Mouse (Mus musculus): Measurements from ENCODE around the gene Sppl2b. TPM values are rescaled to one million over a fixed set of nuclear protein-coding genes. Genes with fewer than 3 reads are reported as not detected.
A peak's percentile ranks its signal among the peaks of the same experiment; 100 is the strongest.
"Not testable (repeated sequence)": the region's sequence is repeated elsewhere in the genome, so short reads cannot be mapped to it uniquely, and the experiment has no call there.

Sppl2b gene
- polyA plus RNA-seq, 1 experiment from 2014 or later, result 31.9 TPM

DNA sequence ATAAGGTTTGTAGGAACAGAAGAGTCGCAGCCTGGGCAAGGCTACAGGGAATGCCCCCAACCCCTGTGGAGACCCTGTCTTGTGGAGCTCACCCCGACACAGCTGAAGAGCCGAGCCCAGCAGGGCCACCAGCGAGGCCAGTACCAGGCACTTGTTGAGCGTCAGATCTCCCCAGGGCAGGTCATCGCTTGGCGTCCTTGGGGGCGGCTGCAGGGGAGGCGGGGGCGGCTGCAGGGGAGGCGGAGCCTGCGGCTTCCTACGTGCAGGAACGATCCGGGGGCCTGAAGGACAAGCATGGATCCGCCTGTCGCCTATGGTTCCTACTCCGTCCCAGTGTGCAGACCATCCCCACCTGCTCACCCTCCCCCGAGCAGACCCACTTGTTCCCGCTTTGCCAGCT lies 45.0 kb upstream of the Sppl2b start:
- no peak for ATAC-seq (ENCODE audit: insufficient number of reproducible peaks, insufficient read depth, low FRiP score, low read depth)
- Histone ChIP-seq H3K9ac (replicated peaks; ENCODE audit: low read depth, low read length) (no peak overlapping the region), H3K4me3 (ENCODE audit: low read depth, low read length) (no peak overlapping the region), H3K36me3 (ENCODE audit: control insufficient read depth, insufficient read depth, low read length) (no peaks in the 10 kb centered on the region; the same call in 1 of the 2 replicates), H3K4me1 (ENCODE audit: control insufficient read depth, insufficient read depth, low read length) (peaks cover 29% of the 10 kb centered on the region), H3K27me3 (ENCODE audit: control insufficient read depth, insufficient read depth, low read length) (no peaks in the 10 kb centered on the region), H3K27ac (ENCODE audit: low read length) (no peak overlapping the region), H3K4me2 (replicated peaks; ENCODE audit: low read depth, low read length) (peak overlapping the region; percentile 17; the same call in 1 of the 2 replicates), H3K9me3 (ENCODE audit: control insufficient read depth, low read depth, low read length) (no peaks in the 10 kb centered on the region)
- 9% methylated on average over 20 of the region's 20 CpGs for WGBS

DNA sequence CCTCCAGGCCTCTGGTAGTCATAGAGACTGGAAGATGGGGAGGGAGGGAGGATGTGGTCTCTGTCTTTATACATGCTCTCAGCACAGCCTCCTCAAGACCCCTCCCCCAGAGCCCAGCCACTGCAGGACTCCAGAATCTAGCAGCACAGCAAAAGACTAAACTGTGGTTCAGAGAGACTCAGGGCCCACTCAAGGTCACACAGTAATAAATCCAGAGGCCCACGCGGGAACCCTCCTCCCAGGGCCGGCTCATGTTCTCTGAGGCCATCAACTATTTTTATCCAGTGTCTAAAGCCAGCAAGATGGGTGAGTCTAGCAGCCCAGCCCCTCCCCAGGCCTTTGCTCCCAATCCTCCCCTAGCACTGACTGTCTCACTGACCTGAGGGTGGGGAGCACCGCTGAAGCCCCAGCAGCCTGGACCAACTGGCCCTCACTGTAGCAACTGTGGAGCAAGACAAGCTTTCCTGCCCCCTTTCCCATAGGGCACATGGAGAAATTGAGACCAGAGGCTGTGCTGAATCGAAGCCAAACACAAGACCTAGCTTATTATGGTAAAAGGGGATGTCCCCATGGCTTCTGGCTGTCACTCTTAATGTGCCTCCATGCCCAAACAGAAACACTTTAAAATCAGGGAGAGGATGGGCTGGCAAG lies 42.6 kb upstream of the Sppl2b start:
- ATAC-seq (ENCODE audit: insufficient number of reproducible peaks, insufficient read depth, low FRiP score, low read depth), result no peak

DNA sequence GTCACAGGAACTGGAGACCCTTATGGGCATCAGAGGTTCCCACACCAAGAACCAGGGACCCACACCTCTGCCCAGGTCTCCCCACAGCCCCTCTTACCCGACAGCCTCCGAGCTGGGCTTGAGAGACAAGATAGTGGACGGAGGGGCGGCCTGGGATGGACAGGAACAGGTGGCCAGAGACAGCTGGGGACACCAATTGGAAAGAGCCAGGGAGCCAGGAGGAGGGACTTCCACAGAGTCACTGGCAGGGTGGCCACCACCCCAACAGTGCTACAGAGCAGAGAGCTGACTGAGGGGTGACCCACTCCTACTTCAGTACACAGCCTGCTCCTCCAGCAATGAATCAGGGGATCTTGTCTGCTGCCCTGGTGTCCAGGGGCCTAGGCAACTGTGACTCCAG lies 41.7 kb upstream of the Sppl2b start, which contains the start of gene Jsrp1:
TSS of gene Jsrp1 (minus strand) at position 133 of the 400 bp plus-strand sequence.
- Histone ChIP-seq H3K9ac (replicated peaks; ENCODE audit: low read depth, low read length) (no peak within 1 kb of the TSS), H3K4me2 (replicated peaks; ENCODE audit: low read depth, low read length) (no peak within 1 kb of the TSS), H3K4me3 (ENCODE audit: low read depth, low read length) (no peak within 1 kb of the TSS), H3K27ac (ENCODE audit: low read length) (no peak within 1 kb of the TSS), H3K27me3 (ENCODE audit: control insufficient read depth, insufficient read depth, low read length) (no peaks in the 10 kb centered on the region), H3K36me3 (ENCODE audit: control insufficient read depth, insufficient read depth, low read length) (no peaks in the 10 kb centered on the region), H3K4me1 (ENCODE audit: control insufficient read depth, insufficient read depth, low read length) (peaks cover 10% of the 10 kb centered on the region; the same call in 1 of the 2 replicates), H3K9me3 (ENCODE audit: control insufficient read depth, low read depth, low read length) (no peaks in the 10 kb centered on the region)
- no peak for ATAC-seq (ENCODE audit: insufficient number of reproducible peaks, insufficient read depth, low FRiP score, low read depth)
- WGBS, result 86% methylated on average over 4 of the region's 4 CpGs

More for the DNA sequence above, 42.6 kb upstream of the Sppl2b start:
- Histone ChIP-seq H3K9me3 (ENCODE audit: control insufficient read depth, low read depth, low read length) (no peaks in the 10 kb centered on the region), H3K4me1 (ENCODE audit: control insufficient read depth, insufficient read depth, low read length) (peaks cover 16% of the 10 kb centered on the region), H3K4me3 (ENCODE audit: low read depth, low read length) (no peak overlapping the region), H3K27me3 (ENCODE audit: control insufficient read depth, insufficient read depth, low read length) (no peaks in the 10 kb centered on the region), H3K36me3 (ENCODE audit: control insufficient read depth, insufficient read depth, low read length) (no peaks in the 10 kb centered on the region), H3K9ac (replicated peaks; ENCODE audit: low read depth, low read length) (no peak overlapping the region), H3K27ac (ENCODE audit: low read length) (no peak overlapping the region), H3K4me2 (replicated peaks; ENCODE audit: low read depth, low read length) (no peak overlapping the region)
- WGBS, result 46% methylated on average over 5 of the region's 5 CpGs

DNA sequence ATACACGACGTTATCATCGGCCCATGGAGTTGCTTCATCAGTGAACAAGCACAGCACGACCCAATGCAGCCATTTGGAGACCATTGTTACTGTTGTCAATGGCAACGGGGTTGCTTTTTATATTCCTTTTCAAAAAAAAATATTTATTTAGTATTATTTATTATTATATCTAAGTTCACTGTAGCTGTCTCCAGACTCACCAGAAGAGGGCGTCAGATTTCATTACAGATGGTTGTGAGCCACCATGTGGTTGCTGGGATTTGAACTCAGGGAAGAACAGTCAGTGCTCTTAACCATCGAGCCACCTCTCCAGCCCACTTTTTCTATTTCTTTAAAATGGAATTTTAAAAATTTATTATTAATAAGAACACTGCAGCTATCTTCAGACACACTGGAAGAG lies 40.3 kb upstream of the Sppl2b start:
- no peaks in the 10 kb centered on the region for H3K36me3 ChIP-seq (ENCODE audit: control insufficient read depth, insufficient read depth, low read length)

DNA sequence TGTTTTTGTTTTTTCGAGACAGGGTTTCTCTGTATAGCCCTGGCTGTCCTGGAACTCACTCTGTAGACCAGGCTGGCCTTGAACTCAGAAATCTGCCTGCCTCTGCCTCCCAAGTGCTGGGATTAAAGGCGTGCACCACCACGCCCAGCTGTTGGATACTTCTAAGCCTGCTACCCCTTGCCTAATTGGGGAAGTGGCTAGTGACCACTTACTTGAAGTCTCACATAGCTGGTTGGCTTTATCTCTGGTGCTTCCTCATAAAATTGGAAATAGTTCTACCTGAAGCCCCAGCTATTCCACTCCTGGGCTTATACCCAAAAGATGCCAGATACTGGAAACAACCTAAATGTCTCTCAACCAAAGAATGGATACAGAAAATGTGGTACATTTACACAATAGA lies 38.8 kb upstream of the Sppl2b start:
- H3K27me3 ChIP-seq (ENCODE audit: control insufficient read depth, insufficient read depth, low read length); H3K9me3 ChIP-seq (ENCODE audit: control insufficient read depth, low read depth, low read length); H3K4me2 ChIP-seq (replicated peaks; ENCODE audit: low read depth, low read length); H3K9ac ChIP-seq (replicated peaks; ENCODE audit: low read depth, low read length); H3K4me3 ChIP-seq (ENCODE audit: low read depth, low read length); H3K4me1 ChIP-seq (ENCODE audit: control insufficient read depth, insufficient read depth, low read length); H3K27ac ChIP-seq (ENCODE audit: low read length); ATAC-seq (ENCODE audit: insufficient number of reproducible peaks, insufficient read depth, low FRiP score, low read depth); H3K36me3 ChIP-seq (ENCODE audit: control insufficient read depth, insufficient read depth, low read length): not testable (repeated sequence)
- 78% methylated on average over 3 of the region's 3 CpGs for WGBS

More for the DNA sequence above, 40.3 kb upstream of the Sppl2b start:
- H3K4me1 ChIP-seq (ENCODE audit: control insufficient read depth, insufficient read depth, low read length), result 0 out of 2 replicates have a peak, but pooled peaks cover 2% of the 10 kb centered on the region
- H3K4me3 ChIP-seq (ENCODE audit: low read depth, low read length), result no peak overlapping the region
- no peak for ATAC-seq (ENCODE audit: insufficient number of reproducible peaks, insufficient read depth, low FRiP score, low read depth)
- H3K27me3 ChIP-seq (ENCODE audit: control insufficient read depth, insufficient read depth, low read length), result no peaks in the 10 kb centered on the region
- H3K9me3 ChIP-seq (ENCODE audit: control insufficient read depth, low read depth, low read length), result no peaks in the 10 kb centered on the region
- H3K4me2 ChIP-seq (replicated peaks; ENCODE audit: low read depth, low read length), result no peak overlapping the region
- WGBS, result 65% methylated on average over 7 of the region's 7 CpGs
- H3K27ac ChIP-seq (ENCODE audit: low read length), result no peak overlapping the region
- H3K9ac ChIP-seq (replicated peaks; ENCODE audit: low read depth, low read length), result no peak overlapping the region

DNA sequence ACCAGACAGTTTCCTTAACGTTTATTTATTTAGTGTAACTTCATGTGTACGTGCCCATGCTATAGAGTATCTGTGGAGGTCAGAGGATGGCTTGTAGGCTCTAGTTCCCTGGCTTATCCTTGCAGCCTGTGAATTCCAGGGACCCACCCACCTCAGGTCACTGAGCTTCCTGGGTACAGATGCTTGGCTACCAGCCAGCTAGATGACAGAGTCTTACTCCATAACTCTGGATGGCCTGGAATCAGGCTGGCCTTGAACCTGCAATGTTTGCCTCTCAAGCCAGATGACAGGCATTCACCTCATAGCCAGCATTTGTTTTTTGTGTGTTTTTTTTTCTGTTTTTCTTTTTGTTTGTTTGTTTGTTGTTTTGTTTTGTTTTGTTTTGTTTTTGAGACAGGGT lies 37.9 kb upstream of the Sppl2b start:
- Histone ChIP-seq H3K4me1 (ENCODE audit: control insufficient read depth, insufficient read depth, low read length) (no peaks in the 10 kb centered on the region), H3K27me3 (ENCODE audit: control insufficient read depth, insufficient read depth, low read length) (no peaks in the 10 kb centered on the region), H3K36me3 (ENCODE audit: control insufficient read depth, insufficient read depth, low read length) (no peaks in the 10 kb centered on the region), H3K27ac (ENCODE audit: low read length) (no peak overlapping the region), H3K9me3 (ENCODE audit: control insufficient read depth, low read depth, low read length) (no peaks in the 10 kb centered on the region), H3K9ac (replicated peaks; ENCODE audit: low read depth, low read length) (no peak overlapping the region), H3K4me2 (replicated peaks; ENCODE audit: low read depth, low read length) (no peak overlapping the region), H3K4me3 (ENCODE audit: low read depth, low read length) (no peak overlapping the region)
- ATAC-seq (ENCODE audit: insufficient number of reproducible peaks, insufficient read depth, low FRiP score, low read depth), result no peak
- 53% methylated on average over 2 of the region's 2 CpGs for WGBS

DNA sequence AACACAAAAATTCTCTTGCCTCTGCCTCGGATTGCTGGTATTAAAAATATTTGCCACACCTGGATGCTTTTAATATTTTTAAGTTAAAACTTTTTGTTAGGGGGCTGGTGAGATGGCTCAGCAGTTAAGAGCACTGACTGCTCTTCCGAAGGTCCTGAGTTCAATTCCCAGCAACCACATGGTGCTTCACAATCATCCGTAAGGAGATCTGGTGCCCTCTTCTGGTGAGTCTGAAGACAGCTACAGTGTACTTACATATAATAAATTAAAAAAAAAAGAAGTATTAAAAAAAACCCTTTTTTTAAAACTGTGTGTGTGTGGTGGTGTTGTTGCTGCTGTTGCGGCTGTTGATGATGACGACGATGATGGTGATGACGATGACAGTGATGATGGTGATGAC lies 37.1 kb upstream of the Sppl2b start:
- not testable (repeated sequence) for H3K9ac ChIP-seq (replicated peaks; ENCODE audit: low read depth, low read length); H3K36me3 ChIP-seq (ENCODE audit: control insufficient read depth, insufficient read depth, low read length); H3K4me2 ChIP-seq (replicated peaks; ENCODE audit: low read depth, low read length); H3K9me3 ChIP-seq (ENCODE audit: control insufficient read depth, low read depth, low read length); H3K27ac ChIP-seq (ENCODE audit: low read length); H3K4me1 ChIP-seq (ENCODE audit: control insufficient read depth, insufficient read depth, low read length); ATAC-seq (ENCODE audit: insufficient number of reproducible peaks, insufficient read depth, low FRiP score, low read depth); H3K27me3 ChIP-seq (ENCODE audit: control insufficient read depth, insufficient read depth, low read length); H3K4me3 ChIP-seq (ENCODE audit: low read depth, low read length)
- WGBS, result 83% methylated on average over 7 of the region's 7 CpGs

DNA sequence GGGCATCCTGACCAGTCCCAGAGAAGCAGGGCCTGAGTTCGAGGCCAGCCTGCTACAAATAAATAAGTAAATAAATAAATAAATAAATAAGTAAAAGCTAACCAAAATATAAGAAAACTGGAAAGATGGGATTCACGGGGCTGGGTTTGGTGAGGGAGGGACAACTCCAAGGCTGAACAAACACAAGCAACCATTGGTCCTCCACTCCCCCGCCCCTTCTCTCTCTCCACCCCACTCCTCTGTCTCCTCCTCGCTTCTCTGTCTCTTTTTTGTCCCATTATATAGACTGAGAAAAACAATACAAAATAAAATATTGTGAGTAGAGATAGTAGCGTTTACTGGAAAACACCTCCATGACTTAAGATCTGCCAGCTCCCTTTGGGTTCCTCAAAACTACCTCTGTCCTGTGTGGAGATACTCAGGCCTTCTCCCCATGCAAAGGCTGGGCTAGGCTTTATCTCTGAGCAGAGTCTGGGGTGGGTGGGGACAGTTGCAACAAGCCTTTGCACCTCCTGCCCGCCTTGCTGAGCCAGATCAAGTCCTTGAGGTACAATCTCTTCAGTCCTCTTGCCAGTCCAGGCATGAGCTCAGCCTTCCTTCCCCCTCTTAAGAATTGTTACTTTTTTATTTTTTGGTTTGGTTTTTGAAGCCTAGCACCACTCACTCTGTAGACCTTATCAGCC lies 36.3 kb upstream of the Sppl2b start:
- H3K4me2 ChIP-seq (replicated peaks; ENCODE audit: low read depth, low read length), result no peak overlapping the region
- no peaks in the 10 kb centered on the region for H3K4me1 ChIP-seq (ENCODE audit: control insufficient read depth, insufficient read depth, low read length)
- 46% methylated on average over 6 of the region's 6 CpGs for WGBS
- no peak overlapping the region for H3K27ac ChIP-seq (ENCODE audit: low read length)
- H3K9ac ChIP-seq (replicated peaks; ENCODE audit: low read depth, low read length), result no peak overlapping the region
- no peaks in the 10 kb centered on the region for H3K9me3 ChIP-seq (ENCODE audit: control insufficient read depth, low read depth, low read length)
- no peaks in the 10 kb centered on the region for H3K27me3 ChIP-seq (ENCODE audit: control insufficient read depth, insufficient read depth, low read length)
- peak; percentile 70; the same call in 1 of the 2 replicates for ATAC-seq (ENCODE audit: insufficient number of reproducible peaks, insufficient read depth, low FRiP score, low read depth)
- H3K36me3 ChIP-seq (ENCODE audit: control insufficient read depth, insufficient read depth, low read length), result no peaks in the 10 kb centered on the region
- no peak overlapping the region for H3K4me3 ChIP-seq (ENCODE audit: low read depth, low read length)

Measured in stomach, embryonic 14.5 days (tissue).